Mouse (Mus musculus) olfactory bulb, adult 2 months (tissue): ENCODE measurements around the gene Rrp7a. TPM values are rescaled to one million over a fixed set of nuclear protein-coding genes. Genes with fewer than 3 reads are reported as not detected.

ENCODE experiments used
- H3K27ac ChIP-seq: fragments of 200-500 bp; 2 replicates; pipeline ENCODE4 v1.5.1; 2012; ENCODE audit warnings: low read depth, low read length; ENCODE audit not compliant: insufficient read depth
- H3K4me1 ChIP-seq: fragments of 200-500 bp; 2 replicates; pipeline ENCODE4 v1.6.1; 2012; ENCODE audit warnings: low read length; ENCODE audit not compliant: control insufficient read depth, insufficient read depth
- H3K4me3 ChIP-seq: fragments of 200-500 bp; 2 replicates; pipeline ENCODE4 v1.5.1; 2012; ENCODE audit warnings: mild to moderate bottlenecking, low read depth, low read length, moderate library complexity; ENCODE audit not compliant: insufficient read depth
- CTCF ChIP-seq: fragments of 200-500 bp; IDR thresholded peaks from 2 replicates; pipeline ENCODE4 v1.5.1; 2012; ENCODE audit warnings: low read depth, mild to moderate bottlenecking, low read length, moderate library complexity; ENCODE audit not compliant: insufficient read depth
- POLR2A ChIP-seq: fragments of 200-500 bp; IDR thresholded peaks from 2 replicates; pipeline ENCODE4 v1.6.1; 2012; ENCODE audit warnings: mild to moderate bottlenecking, low read depth, low read length, moderate library complexity; ENCODE audit not compliant: insufficient read depth
- WGBS: fragments of 180-500 bp; shearing (Covaris S2); methylation state at CpG from one replicate; pipeline ENCODE4 v1.1.7; 2018; 5-methylcytosine and 5-hydroxymethylcytosine counted together
- polyA plus RNA-seq: library from polyadenylated mRNA; stranded (reverse); fragments of >200 nt; gene quantifications from 2 replicates; pipeline ENCODE4 v1.2.4, GENCODE M21; 2012; ENCODE audit warnings: low replicate concordance; ENCODE audit not compliant: missing spikeins, insufficient read depth, insufficient read length

Rrp7a gene
- polyA plus RNA-seq, 1 experiment = not detected

GRCm38 (mm10) chr15:83166642-83167041 lies 44.0 kb upstream of the Rrp7a start:
- no peak overlapping the region for H3K4me3 ChIP-seq
- peaks cover 38% of the 10 kb centered on the region for H3K4me1 ChIP-seq
- WGBS = 61% methylated on average over 3 of the region's 3 CpGs
- TF ChIP-seq POLR2A = no peak
- TF ChIP-seq CTCF = no peak
- no peak overlapping the region for H3K27ac ChIP-seq

GRCm38 (mm10) chr15:83165526-83166315 lies 43.1 kb upstream of the Rrp7a start:
- Histone ChIP-seq H3K27ac (no peak overlapping the region), H3K4me1 (peaks cover 34% of the 10 kb centered on the region), H3K4me3 (no peak overlapping the region)
- WGBS = 96% methylated on average over 13 of the region's 13 CpGs
- TF ChIP-seq POLR2A = no peak
- TF ChIP-seq CTCF = no peak

DNA sequence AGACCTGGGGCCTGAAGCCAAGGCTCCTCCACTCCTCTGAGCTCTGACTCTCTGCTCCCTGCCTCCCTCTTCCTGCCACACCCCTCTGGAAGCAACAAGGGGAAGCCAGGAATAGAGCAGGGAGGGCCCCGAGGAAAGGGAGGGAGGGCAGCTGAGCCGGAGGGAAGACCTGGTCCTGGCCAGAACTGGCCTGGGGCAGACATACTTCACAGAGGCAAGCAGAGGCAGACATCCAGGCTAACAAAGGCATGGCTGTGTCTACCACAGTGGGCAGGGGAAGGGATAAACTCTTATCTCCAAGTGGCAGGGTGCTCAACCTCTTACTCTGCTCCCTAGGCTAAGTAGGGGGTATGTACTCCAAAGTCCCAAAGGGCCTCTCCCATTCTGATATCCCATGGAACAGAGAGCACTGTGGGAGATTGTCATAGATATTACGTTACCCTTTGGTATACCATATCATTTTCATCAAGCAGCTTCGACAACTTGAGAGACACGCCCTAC lies 42.4 kb upstream of the Rrp7a start:
- 75% methylated on average over 5 of the region's 5 CpGs for WGBS
- no peak overlapping the region for H3K27ac ChIP-seq
- peaks cover 31% of the 10 kb centered on the region for H3K4me1 ChIP-seq
- no peak overlapping the region for H3K4me3 ChIP-seq
- TF ChIP-seq POLR2A = no peak
- TF ChIP-seq CTCF = no peak

DNA sequence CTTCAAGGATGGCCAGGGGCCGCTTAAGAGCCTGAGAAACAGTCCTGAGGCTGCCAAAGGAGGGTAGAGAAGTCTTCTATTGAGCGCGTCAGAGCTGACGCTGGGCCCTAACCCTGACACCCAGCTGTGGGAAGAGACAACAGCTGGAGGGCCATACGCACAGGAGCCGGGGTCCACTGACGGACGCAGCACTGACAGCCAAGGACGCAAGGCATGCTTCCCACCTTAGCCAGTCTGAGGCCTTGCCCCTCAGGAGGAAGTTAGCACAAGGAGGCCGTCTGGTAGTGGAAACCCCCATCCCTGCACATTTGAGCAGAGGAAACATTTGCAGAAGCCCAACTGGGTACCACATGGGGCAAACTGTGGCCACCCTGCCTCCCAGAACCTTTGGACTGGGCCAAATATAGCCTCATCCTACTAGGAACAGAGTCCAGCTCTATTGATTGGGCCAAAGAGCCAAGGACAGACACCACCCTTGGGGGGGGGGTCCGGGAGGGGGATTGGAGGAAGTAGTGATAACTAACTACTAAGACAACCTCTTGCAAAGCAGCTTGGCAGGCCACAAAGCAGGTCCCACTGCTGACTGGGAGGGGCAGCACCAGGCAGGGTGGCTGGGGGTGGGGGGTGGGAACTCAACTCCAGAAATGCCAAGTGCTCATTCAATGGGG lies 40.4 kb upstream of the Rrp7a start:
- no peak overlapping the region for H3K27ac ChIP-seq
- WGBS = 96% methylated on average over 11 of the region's 11 CpGs
- peaks cover 22% of the 10 kb centered on the region for H3K4me1 ChIP-seq
- TF ChIP-seq CTCF (no peak), POLR2A (no peak)
- H3K4me3 ChIP-seq = no peak overlapping the region

DNA sequence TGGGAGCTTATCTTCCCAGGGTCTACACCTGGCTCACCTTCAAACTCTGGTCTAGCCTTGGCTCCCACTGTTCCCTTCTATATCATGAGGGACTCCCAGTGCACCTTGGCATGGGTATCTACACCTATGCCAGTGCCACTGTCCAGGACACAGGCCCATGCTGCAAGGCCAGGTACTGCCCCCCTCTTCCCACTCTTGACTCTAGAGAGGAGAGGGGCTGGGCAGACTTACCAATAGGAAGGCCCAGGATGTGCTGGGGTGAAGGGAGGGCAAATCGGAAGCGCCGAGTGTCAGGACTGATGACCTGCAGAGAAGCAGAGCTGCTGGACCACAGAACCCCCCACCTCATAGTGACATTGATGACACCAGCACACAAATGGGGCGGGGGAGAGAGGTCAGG lies 39.4 kb upstream of the Rrp7a start:
- Histone ChIP-seq H3K4me1 (peaks cover 22% of the 10 kb centered on the region), H3K27ac (no peak overlapping the region), H3K4me3 (no peak overlapping the region)
- TF ChIP-seq CTCF (no peak), POLR2A (no peak)
- WGBS = 99% methylated on average over 4 of the region's 4 CpGs

- H3K4me3 ChIP-seq = no peak overlapping the region
- H3K27ac ChIP-seq = no peak overlapping the region
- TF ChIP-seq POLR2A = no peak
- TF ChIP-seq CTCF = no peak
- H3K4me1 ChIP-seq = peaks cover 17% of the 10 kb centered on the region
- WGBS = 65% methylated on average over 10 of the region's 10 CpGs
Observed at GRCm38 (mm10) chr15:83161062-83161748, 38.6 kb upstream of the Rrp7a start.

DNA sequence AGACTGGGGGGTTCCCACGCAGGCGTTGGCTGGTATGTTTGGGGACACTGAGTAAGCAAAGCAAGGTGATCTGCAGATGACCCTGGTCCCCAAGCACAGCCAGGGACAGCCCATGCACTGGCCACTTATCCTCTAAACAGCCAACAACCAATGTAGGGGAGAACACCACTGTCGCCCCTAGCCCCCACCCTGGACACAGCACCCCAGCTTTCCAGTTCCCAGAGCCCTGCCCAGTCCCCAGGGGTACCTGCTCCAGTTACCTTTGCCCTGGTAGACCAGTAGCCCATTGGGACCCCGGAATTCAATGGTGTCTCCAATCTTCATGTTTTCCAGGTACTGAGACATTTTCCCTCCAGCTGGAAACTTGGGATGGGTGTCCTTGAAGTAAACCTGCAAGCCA lies 38.0 kb upstream of the Rrp7a start:
- no peak overlapping the region for H3K27ac ChIP-seq
- no peak overlapping the region for H3K4me3 ChIP-seq
- H3K4me1 ChIP-seq = peaks cover 17% of the 10 kb centered on the region
- WGBS = 97% methylated on average over 4 of the region's 4 CpGs
- TF ChIP-seq CTCF = no peak
- no peak for TF ChIP-seq POLR2A

- no peak for TF ChIP-seq CTCF
- TF ChIP-seq POLR2A = no peak
- Histone ChIP-seq H3K4me3 (no peak overlapping the region), H3K27ac (no peak overlapping the region), H3K4me1 (peaks cover 17% of the 10 kb centered on the region)
- 91% methylated on average over 9 of the region's 9 CpGs for WGBS
Observed at GRCm38 (mm10) chr15:83159823-83160222, 37.2 kb upstream of the Rrp7a start.
